Mouse (Mus musculus) telencephalon, adult 2 months (tissue): Measurements from ENCODE around the gene Cdk18.
A peak's percentile ranks its signal among the peaks of the same experiment; 100 is the strongest.

Experiments used
- DNase-seq: peaks from one replicate; pipeline ENCODE4 v3.0.0-alpha.2; 2011; ENCODE audit warnings: low read depth, low spot score

The Cdk18 gene

DNA sequence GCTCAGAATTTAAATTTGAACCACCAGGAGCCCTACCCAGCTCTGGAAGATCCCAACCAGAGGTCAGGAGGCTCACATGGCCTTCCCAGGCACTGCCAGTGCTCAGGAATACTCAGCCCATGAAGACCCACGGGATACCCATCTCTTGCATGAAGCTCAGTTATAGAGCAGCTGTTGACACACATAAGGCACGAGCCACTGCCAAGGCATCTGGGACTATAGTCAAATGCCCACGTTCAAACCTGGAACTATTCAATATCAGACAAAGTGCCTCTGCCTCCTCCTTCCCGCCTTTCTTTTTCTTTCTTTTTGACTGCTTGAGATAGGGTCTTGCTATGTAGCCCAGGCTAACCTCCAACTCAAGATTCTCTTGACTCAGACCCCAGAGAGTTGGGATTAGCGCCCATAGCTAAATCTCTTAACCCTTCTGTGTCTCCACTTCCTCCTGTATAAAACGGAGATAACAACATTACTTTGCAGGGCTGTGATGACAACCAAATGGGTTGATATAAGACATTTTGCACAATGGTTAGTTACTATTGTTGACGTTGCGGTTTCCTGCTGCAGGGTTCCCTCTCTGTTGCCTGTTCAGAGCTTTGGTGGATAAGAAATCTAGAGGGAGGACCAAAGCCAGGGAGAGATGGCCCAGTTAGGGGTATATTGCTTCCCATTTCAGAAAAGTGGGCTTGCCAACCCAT lies 73.9 kb downstream of the Cdk18 start:
- no peak for DNase-seq

DNA sequence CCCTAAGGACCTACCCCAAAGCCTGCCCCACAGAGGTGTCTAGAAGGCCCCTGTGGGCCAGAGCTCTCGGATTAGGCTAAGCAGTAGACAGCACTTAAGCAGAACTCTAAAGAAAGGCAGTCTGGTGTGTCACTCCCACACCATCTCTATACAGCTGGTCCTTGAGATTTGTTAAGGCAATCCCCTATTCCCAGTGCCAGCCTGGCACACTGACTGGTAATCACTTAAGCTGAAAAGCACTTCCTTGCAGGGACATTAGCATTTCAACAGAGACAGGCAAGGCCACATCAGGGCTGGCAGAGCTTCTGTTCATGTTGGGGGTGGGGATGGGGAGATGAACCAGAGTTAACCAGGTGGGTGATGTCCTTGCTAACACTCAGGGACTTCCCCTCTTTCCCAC lies 74.5 kb downstream of the Cdk18 start:
- DNase-seq = peak; percentile 73

DNA sequence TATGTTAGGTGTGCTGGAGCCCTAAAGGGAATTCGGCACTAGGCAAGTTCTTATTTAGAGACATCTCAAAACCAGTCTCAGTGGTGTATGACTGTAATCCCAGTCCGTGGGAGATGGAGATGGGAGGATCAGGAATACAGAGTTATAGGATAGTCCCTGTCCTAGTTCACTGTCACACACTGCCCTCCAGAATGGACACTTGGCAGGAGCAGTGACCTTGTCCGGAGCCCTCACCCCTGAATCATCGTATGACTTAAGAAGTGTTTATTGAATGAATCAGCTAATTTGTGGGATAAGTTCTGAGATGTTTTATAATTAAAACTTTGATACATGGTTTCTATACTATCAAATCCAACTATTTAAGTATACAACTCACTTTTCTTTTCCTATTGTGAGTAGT lies 76.4 kb downstream of the Cdk18 start:
- DNase-seq = no peak
